Mouse (Mus musculus) left cerebral cortex, postnatal 10 days (tissue): Measurements from ENCODE around the gene Hs6st1. TPM values are rescaled to one million over a fixed set of nuclear protein-coding genes. Genes with fewer than 3 reads are reported as not detected.

Experiments used
- DNase-seq, 2 experiments: peaks; one replicate each; pipeline ENCODE4 v3.0.0; 2021 to 2022; ENCODE audit warnings: low spot score in 2 of 2, mixed read lengths in 1 of 2; ENCODE audit errors: extremely low spot score in 1 of 2
- intact Hi-C: fragments of 180-260 bp; cut with DNase I; formaldehyde crosslinking; loops from one replicate; pipeline ENCODE4 v1.15.1; 2025
- total RNA-seq, 2 experiments: library from RNA; stranded (reverse); gene quantifications; 2 replicates each; pipeline ENCODE4 v1.2.3; 2021

Gene Hs6st1
- total RNA-seq, 2 experiments from 2014 or later = 87.9 to 89.2 TPM

- intact Hi-C loops = no loop called here
- DNase-seq = no peak
These were observed 41.8 kb downstream of the Hs6st1 start for GRCm38 (mm10) chr1:36109987-36110386.

GRCm38 (mm10) chr1:36112665-36113064, 44.5 kb downstream of the Hs6st1 start:
- intact Hi-C loops = no loop called here
- no peak for DNase-seq

- intact Hi-C loops = no loop called here
- DNase-seq = no peak
These were observed 45.5 kb downstream of the Hs6st1 start for GRCm38 (mm10) chr1:36113670-36114069.

GRCm38 (mm10) chr1:36114844-36115243, 46.6 kb downstream of the Hs6st1 start:
- intact Hi-C loops = no loop called here
- no peak for DNase-seq

GRCm38 (mm10) chr1:36116488-36116887, 48.3 kb downstream of the Hs6st1 start:
- no peak for DNase-seq
- intact Hi-C loops = no loop called here

GRCm38 (mm10) chr1:36118061-36118685, 50.0 kb downstream of the Hs6st1 start:
- intact Hi-C loops = no loop called here
- DNase-seq = no peak

- intact Hi-C loops = no loop called here
- no peak for DNase-seq
These were observed 50.8 kb downstream of the Hs6st1 start for GRCm38 (mm10) chr1:36118958-36119357.

- no peak for DNase-seq
- intact Hi-C loops = no loop called here
These were observed 51.2 kb downstream of the Hs6st1 start for GRCm38 (mm10) chr1:36119426-36119825.

GRCm38 (mm10) chr1:36121172-36121571, 53.0 kb downstream of the Hs6st1 start:
- DNase-seq = no peak
- intact Hi-C loops = no loop called here

- intact Hi-C loops = no loop called here
- no peak for DNase-seq
These were observed 56.9 kb downstream of the Hs6st1 start for GRCm38 (mm10) chr1:36125076-36125475.

GRCm38 (mm10) chr1:36129126-36129525, 60.9 kb downstream of the Hs6st1 start:
- no peak for DNase-seq
- intact Hi-C loops = no loop called here

GRCm38 (mm10) chr1:36129881-36130280, 61.7 kb downstream of the Hs6st1 start:
- intact Hi-C loops = loop anchor here (5.0 kb wide), 2 partner anchors 63 to 1238 kb away; partner anchors contain the start of gene Hs6st1
- no peak for DNase-seq

GRCm38 (mm10) chr1:36130307-36131035, 62.3 kb downstream of the Hs6st1 start:
- intact Hi-C loops = loop anchor here (5.0 kb wide), 2 partner anchors 63 to 1238 kb away; partner anchors contain the start of gene Hs6st1
- no peak for DNase-seq

- intact Hi-C loops = loop anchor here (5.0 kb wide), 2 partner anchors 64 to 1239 kb away; partner anchors contain the start of gene Hs6st1
- DNase-seq = no peak
These were observed 63.0 kb downstream of the Hs6st1 start for GRCm38 (mm10) chr1:36131154-36131553.

GRCm38 (mm10) chr1:36131766-36132165, 63.6 kb downstream of the Hs6st1 start:
- intact Hi-C loops = loop anchor here (5.0 kb wide), 2 partner anchors 64 to 1239 kb away; partner anchors contain the start of gene Hs6st1
- no peak for DNase-seq

- intact Hi-C loops = loop anchor here (5.0 kb wide), 2 partner anchors 65 to 1240 kb away; partner anchors contain the start of gene Hs6st1
- DNase-seq = no peak
These were observed 64.0 kb downstream of the Hs6st1 start for GRCm38 (mm10) chr1:36132211-36132610.

- intact Hi-C loops = loop anchor here (5.0 kb wide), 2 partner anchors 66 to 1241 kb away; partner anchors contain the start of gene Hs6st1
- DNase-seq = no peak
These were observed 64.8 kb downstream of the Hs6st1 start for GRCm38 (mm10) chr1:36133041-36133440.

GRCm38 (mm10) chr1:36133647-36134046, 65.4 kb downstream of the Hs6st1 start:
- intact Hi-C loops = loop anchor here (5.0 kb wide), 2 partner anchors 66 to 1241 kb away; partner anchors contain the start of gene Hs6st1
- no peak for DNase-seq

GRCm38 (mm10) chr1:36134584-36134983, 66.4 kb downstream of the Hs6st1 start:
- DNase-seq = peak; percentile 55 to 62
- intact Hi-C loops = loop anchor here (5.0 kb wide), 2 partner anchors 67 to 1242 kb away; partner anchors contain the start of gene Hs6st1

- DNase-seq = no peak
- intact Hi-C loops = no loop called here
These were observed 72.1 kb downstream of the Hs6st1 start for GRCm38 (mm10) chr1:36140311-36140710.
